Mouse (Mus musculus) megakaryocyte, embryonic 14.5 days (primary cell): ENCODE results near the gene Tmbim4.

ENCODE experiments used
- FLI1 ChIP-seq: IDR thresholded peaks from 2 replicates; pipeline ENCODE4 v1.6.1; 2012; ENCODE audit warnings: low read length, inconsistent platforms, mixed read lengths
- GATA1 ChIP-seq: IDR thresholded peaks from 3 replicates; pipeline ENCODE4 v1.6.1; 2012; ENCODE audit warnings: mixed read lengths, low read length, inconsistent platforms, borderline replicate concordance

DNA sequence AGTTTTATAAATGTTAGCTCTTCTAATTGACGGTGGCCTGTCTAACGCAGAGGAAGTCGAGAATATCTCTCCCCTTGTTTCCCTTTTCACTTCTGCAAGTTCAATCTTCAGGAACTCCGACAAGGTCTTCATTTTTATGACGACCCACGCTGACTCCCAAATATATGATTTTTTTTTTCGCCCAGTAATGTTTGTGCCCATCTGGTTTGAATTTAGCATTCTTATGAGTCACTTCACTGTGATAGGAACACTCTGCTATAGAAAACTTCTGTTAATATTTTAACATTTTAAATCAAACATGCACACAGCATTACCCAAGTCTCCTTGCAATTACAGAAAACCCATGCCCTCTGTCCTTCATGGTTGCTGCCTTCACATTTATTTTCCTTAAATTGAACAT, 71.9 kb downstream of the Tmbim4 start:
- TF ChIP-seq GATA1 (no peak), FLI1 (no peak)
